Mouse (Mus musculus): Measurements from ENCODE around the gene Speg. TPM values are rescaled to one million over a fixed set of nuclear protein-coding genes. Genes with fewer than 3 reads are reported as not detected.

Speg gene
- polyA plus RNA-seq (2015; fragmentation: Nextera tagmentation; extraction: Ambion mirVana) = 8.7 and 9.4 TPM in 2 replicates

DNA sequence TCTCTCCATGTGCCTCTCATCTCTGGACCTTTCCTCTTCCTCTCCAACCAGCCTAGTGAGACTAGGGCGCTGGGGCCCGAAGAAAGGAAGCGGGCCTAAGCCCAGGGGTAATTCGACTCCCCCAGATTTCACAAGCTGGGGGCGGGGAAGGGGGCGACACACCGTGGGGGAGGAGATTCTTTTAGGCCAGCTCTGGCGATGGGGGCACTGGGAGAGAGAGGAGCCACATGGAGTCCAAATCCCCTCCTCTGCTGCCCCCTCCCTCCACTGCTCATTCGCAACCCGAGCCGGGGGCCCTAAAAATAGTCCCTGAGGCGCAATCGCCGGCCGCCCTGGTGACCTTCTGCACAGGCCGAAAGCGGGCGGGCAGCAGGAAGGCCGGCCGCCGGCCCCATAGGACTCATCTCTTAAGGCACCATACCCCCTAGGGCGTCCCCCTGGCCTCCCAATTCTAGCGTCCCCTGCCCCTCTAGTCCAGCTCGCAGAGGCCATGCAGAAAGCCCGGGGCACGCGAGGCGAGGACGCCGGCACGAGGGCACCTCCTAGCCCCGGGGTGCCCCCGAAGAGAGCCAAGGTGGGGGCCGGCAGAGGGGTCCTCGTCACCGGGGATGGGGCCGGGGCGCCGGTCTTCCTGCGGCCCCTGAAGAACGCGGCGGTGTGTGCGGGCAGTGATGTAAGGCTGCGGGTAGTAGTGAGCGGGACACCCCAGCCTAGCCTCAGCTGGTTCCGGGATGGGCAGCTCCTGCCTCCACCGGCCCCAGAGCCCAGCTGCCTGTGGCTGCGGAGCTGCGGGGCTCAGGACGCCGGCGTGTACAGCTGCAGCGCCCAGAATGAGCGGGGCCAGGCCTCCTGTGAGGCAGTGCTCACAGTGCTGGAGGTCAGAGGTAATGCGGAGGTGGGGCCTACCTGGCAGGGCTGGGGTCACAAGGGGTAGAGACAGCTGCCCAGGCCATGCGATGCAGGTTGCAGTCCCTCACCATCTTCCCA, at the start of gene Speg:
Speg (plus strand) TSS at position 348 of the 987 bp plus-strand sequence.
- Histone ChIP-seq H3K4me3 (replicated peaks) (peak within 1 kb of the TSS; percentile 25; the same call in 1 of the 2 replicates), H3K36me3 (replicated peaks) (no peaks in the 10 kb centered on the region), H3K4me1 (replicated peaks) (peaks cover 12% of the 10 kb centered on the region; the same call in 1 of the 2 replicates), H3K9ac (no peak within 1 kb of the TSS), H3K27me3 (peaks cover 73% of the 10 kb centered on the region), H3K9me3 (replicated peaks) (no peaks in the 10 kb centered on the region), H3K4me2 (peak within 1 kb of the TSS; percentile 45), H3K27ac (replicated peaks) (no peak within 1 kb of the TSS)
- 8% methylated on average over 57 of the region's 57 CpGs for WGBS (ENCODE audit: insufficient replicate concordance)
- ATAC-seq (ENCODE audit: insufficient read depth) = 0 out of 2 replicates have a peak, but pooled peaks have one; percentile 30

DNA sequence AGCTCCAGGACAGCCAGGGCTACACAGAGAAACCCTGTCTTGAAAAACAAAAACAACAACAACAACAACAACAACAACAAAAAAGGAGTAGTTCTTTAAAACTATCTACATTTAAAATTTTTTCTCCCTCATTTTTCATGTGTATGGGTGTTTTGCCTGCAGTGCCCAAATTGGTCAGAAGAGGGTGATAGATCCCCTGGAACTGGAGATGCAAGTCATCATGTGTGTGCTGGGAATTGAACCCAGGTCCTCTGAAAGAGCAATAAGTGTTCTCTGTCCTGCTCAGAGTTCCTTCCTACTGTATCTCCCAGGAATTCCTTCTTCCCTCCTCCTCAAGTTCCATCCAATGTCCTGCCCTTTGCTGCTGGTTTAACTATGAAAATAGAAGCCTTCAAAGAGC, 47.6 kb upstream of the Speg start:
- Histone ChIP-seq H3K27me3 (no peaks in the 10 kb centered on the region; the same call in 1 of the 2 replicates), H3K4me1 (replicated peaks) (no peaks in the 10 kb centered on the region), H3K4me3 (replicated peaks) (no peak overlapping the region), H3K36me3 (replicated peaks) (no peaks in the 10 kb centered on the region), H3K27ac (replicated peaks) (no peak overlapping the region), H3K9ac (no peak overlapping the region), H3K4me2 (no peak overlapping the region), H3K9me3 (replicated peaks) (no peaks in the 10 kb centered on the region)
- no peak for ATAC-seq (ENCODE audit: insufficient read depth)

DNA sequence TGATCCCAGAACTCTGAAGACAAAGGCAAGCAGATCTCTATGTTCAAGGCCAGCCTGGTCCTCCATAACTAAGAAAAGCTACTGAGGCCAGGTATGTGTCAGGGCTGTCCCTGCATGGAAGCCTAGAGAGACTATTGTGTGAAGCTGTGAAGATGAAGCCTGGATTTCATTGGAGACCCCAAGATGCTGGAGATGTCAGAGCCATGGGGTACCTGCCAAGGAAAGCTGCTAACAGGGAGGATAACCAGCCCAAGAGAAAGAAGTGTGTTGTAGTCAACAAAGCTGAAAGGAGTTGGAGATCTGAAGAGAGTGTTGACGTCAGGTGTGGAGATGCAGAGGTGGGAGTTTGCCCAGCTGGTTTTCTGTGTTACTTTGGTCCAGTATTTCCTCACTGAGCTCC, 43.8 kb upstream of the Speg start:
- Histone ChIP-seq H3K9ac (no peak overlapping the region), H3K9me3 (replicated peaks) (no peaks in the 10 kb centered on the region), H3K36me3 (replicated peaks) (no peaks in the 10 kb centered on the region), H3K27ac (replicated peaks) (no peak overlapping the region), H3K4me2 (no peak overlapping the region), H3K4me1 (replicated peaks) (0 out of 2 replicates have a peak, but pooled peaks cover under 1% of the 10 kb centered on the region), H3K4me3 (replicated peaks) (no peak overlapping the region), H3K27me3 (0 out of 2 replicates have a peak, but pooled peaks cover 4% of the 10 kb centered on the region)
- ATAC-seq (ENCODE audit: insufficient read depth) = no peak
- 57% methylated on average over 1 of the region's 1 CpGs for WGBS (ENCODE audit: insufficient replicate concordance)

DNA sequence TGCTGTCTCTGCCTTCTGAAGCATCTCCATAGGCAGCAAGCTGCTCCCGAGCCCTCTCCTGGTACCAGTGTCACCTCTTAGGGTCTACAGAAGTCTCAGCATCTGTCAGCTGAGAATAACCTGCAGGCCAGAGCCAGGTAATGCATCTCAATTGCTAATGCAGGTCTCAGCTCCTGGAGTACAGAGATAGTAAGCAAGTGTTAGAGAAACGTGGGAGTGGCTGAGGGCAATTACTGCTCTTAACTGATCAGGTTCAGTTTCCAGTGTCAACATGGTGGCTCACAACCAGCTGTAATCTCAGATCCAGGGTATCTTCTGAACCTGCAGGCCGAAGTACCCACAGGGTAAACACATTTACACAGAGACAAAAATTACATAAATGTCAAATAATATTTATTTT, 38.6 kb upstream of the Speg start:
- Histone ChIP-seq H3K4me3 (replicated peaks) (no peak overlapping the region), H3K27ac (replicated peaks) (no peak overlapping the region), H3K9me3 (replicated peaks) (no peaks in the 10 kb centered on the region), H3K27me3 (peaks cover 12% of the 10 kb centered on the region), H3K4me1 (replicated peaks) (peaks cover 4% of the 10 kb centered on the region; the same call in 1 of the 2 replicates), H3K36me3 (replicated peaks) (no peaks in the 10 kb centered on the region), H3K4me2 (no peak overlapping the region), H3K9ac (no peak overlapping the region)
- ATAC-seq (ENCODE audit: insufficient read depth) = no peak
- 39% methylated on average over 3 of the region's 3 CpGs for WGBS (ENCODE audit: insufficient replicate concordance)

DNA sequence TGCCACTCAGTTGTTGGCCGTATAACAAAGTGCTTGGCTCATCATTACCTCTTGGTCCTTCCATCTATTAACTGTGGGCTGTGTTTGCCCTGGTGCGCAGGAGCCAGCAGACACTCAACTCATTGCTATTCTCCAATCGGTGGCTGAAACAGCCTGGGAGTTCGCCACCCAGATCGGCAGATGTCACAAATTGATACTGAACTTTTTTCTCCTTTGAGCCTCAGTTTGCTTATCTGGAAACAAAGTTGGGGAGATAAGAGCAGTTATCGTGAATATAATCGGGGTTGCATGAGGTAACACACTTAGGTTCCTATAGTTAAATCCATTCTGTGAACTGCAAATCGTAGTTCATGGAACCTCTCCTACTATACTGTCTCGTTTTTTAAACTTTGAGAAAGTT, 38.0 kb upstream of the Speg start:
- no peak overlapping the region for H3K4me3 ChIP-seq (replicated peaks)
- no peak for ATAC-seq (ENCODE audit: insufficient read depth)
- no peaks in the 10 kb centered on the region for H3K36me3 ChIP-seq (replicated peaks)
- H3K4me1 ChIP-seq (replicated peaks) = peaks cover 4% of the 10 kb centered on the region; the same call in 1 of the 2 replicates
- WGBS (ENCODE audit: insufficient replicate concordance) = 35% methylated on average over 9 of the region's 9 CpGs
- H3K9me3 ChIP-seq (replicated peaks) = no peaks in the 10 kb centered on the region
- H3K27me3 ChIP-seq = peaks cover 18% of the 10 kb centered on the region
- no peak overlapping the region for H3K4me2 ChIP-seq
- H3K9ac ChIP-seq = no peak overlapping the region
- no peak overlapping the region for H3K27ac ChIP-seq (replicated peaks)

DNA sequence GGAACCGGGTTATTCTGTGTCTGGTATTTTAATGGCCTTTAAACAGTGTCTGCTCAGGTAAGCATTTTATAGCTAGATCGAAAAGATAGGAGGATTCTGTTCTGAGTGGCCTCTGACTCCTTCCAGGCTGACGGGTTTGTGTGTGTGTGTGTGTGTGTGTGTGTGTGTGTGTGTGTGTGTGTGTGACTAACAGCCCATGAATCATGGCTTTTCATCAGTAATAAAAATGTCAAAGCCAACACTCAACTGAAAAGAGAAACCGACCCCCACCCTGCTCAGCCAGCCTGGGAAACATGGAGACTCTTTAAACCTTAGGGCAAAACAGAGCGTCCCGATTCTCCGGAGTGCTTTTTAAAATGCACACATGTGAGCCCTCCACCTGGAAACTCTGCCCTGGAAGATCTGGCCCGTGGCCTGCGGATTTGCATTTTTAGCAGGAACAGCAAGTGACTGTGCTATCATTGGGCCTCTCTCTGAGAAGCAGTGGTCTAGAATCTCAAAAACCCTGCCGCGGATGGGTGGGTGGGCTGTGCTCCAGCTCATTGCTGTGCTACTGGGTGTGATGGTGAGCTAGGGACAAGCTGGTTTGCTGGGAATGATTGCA, 36.9 kb upstream of the Speg start:
- H3K36me3 ChIP-seq (replicated peaks) = no peaks in the 10 kb centered on the region
- H3K27me3 ChIP-seq = peaks cover 24% of the 10 kb centered on the region
- WGBS (ENCODE audit: insufficient replicate concordance) = 33% methylated on average over 11 of the region's 11 CpGs
- no peaks in the 10 kb centered on the region for H3K9me3 ChIP-seq (replicated peaks)
- peaks cover 4% of the 10 kb centered on the region; the same call in 1 of the 2 replicates for H3K4me1 ChIP-seq (replicated peaks)
- H3K4me3 ChIP-seq (replicated peaks) = no peak overlapping the region
- H3K9ac ChIP-seq = no peak overlapping the region
- H3K27ac ChIP-seq (replicated peaks) = no peak overlapping the region
- H3K4me2 ChIP-seq = no peak overlapping the region
- no peak for ATAC-seq (ENCODE audit: insufficient read depth)

DNA sequence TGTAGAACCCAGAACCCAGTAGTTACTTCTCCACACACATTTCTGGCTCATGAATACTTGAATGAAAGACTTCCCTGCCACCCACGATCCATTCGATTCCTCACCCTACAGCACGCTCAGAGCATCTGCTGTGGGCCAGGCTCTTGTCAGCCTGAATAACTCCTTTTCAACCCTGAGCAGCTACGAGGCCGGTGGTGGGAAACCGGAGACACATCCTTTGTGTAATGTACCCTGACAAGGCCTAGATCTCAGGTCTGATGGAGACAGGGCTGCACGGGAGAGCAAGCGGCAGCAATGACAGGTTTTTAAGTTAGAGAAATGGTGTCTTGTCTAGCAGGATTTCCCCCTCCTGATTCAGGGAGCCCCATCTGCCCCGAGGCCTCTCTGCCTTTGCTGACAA, 35.8 kb upstream of the Speg start:
- Histone ChIP-seq H3K9ac (no peak overlapping the region), H3K4me3 (replicated peaks) (no peak overlapping the region), H3K27ac (replicated peaks) (no peak overlapping the region), H3K9me3 (replicated peaks) (no peaks in the 10 kb centered on the region), H3K27me3 (peaks cover 33% of the 10 kb centered on the region), H3K4me1 (replicated peaks) (peaks cover 4% of the 10 kb centered on the region; the same call in 1 of the 2 replicates), H3K36me3 (replicated peaks) (no peaks in the 10 kb centered on the region), H3K4me2 (no peak overlapping the region)
- 53% methylated on average over 9 of the region's 9 CpGs for WGBS (ENCODE audit: insufficient replicate concordance)
- ATAC-seq (ENCODE audit: insufficient read depth) = no peak

DNA sequence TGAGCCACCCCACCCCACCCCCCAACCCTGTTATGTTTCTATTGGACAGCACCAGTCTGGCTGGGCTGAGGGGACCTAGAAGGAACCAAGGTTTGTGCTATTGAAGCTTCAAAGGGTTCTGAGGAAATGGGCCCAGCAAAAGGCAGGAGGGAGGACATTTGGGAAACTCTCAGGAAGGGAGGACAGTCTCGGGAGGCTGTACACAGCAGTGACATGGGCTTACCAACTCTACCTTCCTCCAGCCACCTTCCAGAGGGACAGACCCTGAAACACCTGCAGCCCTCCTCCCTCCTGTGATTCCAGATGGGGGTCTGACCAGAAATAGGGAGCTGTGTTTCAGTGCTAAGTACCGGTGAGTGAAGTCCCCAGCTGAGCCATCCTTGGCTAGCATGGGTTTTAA, 34.6 kb upstream of the Speg start:
- H3K27ac ChIP-seq (replicated peaks) = no peak overlapping the region
- no peak overlapping the region for H3K4me2 ChIP-seq
- H3K36me3 ChIP-seq (replicated peaks) = no peaks in the 10 kb centered on the region
- H3K27me3 ChIP-seq = peaks cover 41% of the 10 kb centered on the region
- no peak overlapping the region for H3K9ac ChIP-seq
- H3K9me3 ChIP-seq (replicated peaks) = no peaks in the 10 kb centered on the region
- H3K4me3 ChIP-seq (replicated peaks) = no peak overlapping the region
- WGBS (ENCODE audit: insufficient replicate concordance) = 58% methylated on average over 2 of the region's 2 CpGs
- ATAC-seq (ENCODE audit: insufficient read depth) = no peak
- H3K4me1 ChIP-seq (replicated peaks) = peaks cover 4% of the 10 kb centered on the region; the same call in 1 of the 2 replicates

DNA sequence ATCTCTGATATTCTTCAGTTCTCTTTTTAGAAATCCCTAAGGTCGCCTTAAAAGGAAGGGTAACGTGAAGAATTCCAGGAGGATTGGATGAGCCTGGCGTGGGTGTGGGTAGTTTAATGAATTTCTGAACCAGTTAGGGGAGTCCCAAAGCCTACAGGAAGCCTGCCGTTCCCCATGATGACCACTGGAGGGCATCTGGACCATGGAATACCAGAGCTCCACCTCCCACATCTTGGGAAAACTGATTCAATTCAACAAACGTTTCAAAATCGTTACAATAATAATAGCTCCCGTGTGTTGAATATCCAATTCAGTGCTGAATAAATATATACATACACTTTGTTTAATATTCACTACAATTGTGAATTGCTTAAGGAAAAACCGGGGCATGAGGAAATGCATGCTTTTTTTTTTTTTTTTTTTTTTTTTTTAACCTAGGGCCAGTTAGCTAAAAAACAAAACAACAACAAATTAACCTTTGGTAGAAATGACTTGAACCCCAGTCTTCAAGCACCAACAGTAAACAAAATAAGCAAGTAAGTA, 32.2 kb upstream of the Speg start:
- no peak overlapping the region for H3K4me2 ChIP-seq
- H3K9me3 ChIP-seq (replicated peaks) = no peaks in the 10 kb centered on the region
- no peaks in the 10 kb centered on the region for H3K36me3 ChIP-seq (replicated peaks)
- under 1% methylated on average over 8 of the region's 8 CpGs for whole genome bisulfite sequencing (ENCODE audit: insufficient replicate concordance)
- H3K27ac ChIP-seq (replicated peaks) = no peak overlapping the region
- no peaks in the 10 kb centered on the region for H3K4me1 ChIP-seq (replicated peaks)
- ATAC-seq (ENCODE audit: insufficient read depth) = no peak
- H3K9ac ChIP-seq = no peak overlapping the region
- H3K4me3 ChIP-seq (replicated peaks) = no peak overlapping the region
- peaks cover 46% of the 10 kb centered on the region for H3K27me3 ChIP-seq

DNA sequence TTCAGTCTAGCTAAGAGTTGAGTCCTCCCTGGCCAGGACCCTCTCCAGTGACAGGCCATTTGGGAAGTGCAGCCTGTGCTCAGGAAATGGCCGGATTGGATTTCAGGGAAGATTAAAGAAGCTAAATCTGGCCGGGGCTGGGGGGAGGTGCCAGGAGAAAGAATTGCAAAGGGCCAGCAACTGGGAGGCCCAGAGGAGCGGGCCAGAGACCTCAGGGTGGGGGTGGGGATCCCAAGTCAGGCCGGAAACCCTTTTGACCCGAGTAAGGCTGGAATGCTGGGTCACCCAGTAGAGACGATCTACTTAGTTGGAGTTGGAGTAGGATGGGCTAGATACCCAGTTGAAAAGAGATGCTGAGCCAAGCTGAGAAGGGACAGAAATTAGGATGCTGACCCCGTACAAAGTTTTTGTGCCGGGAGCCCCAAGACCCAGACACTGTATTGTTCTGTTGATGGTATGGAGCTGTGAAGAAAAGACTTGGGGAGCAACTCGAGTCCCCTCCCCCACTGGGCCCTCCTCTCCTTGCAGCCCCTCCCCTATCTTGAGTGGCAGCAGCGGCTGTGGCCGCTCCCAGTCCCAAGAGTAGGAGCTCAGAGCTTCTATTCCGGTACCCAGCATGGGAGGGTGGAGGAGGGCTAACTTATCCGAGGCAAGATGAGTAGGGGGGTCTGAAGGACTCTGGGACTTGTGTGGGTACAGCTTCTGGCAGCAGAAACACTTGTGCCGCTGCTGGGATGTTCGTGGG, 30.6 kb upstream of the Speg start:
- H3K9me3 ChIP-seq (replicated peaks) = no peaks in the 10 kb centered on the region
- H3K4me2 ChIP-seq = no peak overlapping the region
- no peak overlapping the region; the same call in 1 of the 2 replicates for H3K27ac ChIP-seq (replicated peaks)
- no peak overlapping the region for H3K9ac ChIP-seq
- 14% methylated on average over 15 of the region's 15 CpGs for WGBS (ENCODE audit: insufficient replicate concordance)
- H3K4me3 ChIP-seq (replicated peaks) = no peak overlapping the region
- no peaks in the 10 kb centered on the region for H3K4me1 ChIP-seq (replicated peaks)
- H3K36me3 ChIP-seq (replicated peaks) = no peaks in the 10 kb centered on the region
- H3K27me3 ChIP-seq = peaks cover 41% of the 10 kb centered on the region
- no peak for ATAC-seq (ENCODE audit: insufficient read depth)
